22 mouse cellular contexts compared by ENCODE assay signal in the genomic region with DNA sequence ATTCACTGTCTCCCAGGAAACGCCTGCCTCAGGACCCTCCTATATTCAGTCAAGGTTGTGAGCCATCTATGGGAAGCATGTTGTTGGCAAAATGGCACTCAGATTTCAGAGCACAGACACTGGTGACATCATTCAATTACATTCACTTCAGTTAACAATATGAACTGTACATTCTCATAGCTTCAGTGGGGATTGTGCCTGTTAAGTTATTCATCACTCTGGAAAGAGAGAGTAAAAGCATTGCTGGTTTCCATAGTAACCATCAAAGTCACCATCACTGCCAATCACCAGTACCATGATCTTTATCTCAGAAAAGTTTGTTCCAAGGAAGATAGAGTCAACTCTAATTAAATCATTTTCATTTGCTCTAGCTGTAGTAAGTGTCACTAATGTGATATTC.
DNase-seq lines count a peak whose midpoint lies in the region; ATAC-seq and TF ChIP-seq lines count a peak whose summit lies in the region.
"Had no signal": no experiment of that assay in that cellular context is flagged by ENCODE, and none has a peak within 500 bp of the region (broad histone marks: within the 10 kb centered on the region; RNA-seq: fewer than 3 reads in every experiment).

No protein-coding gene starts in this region.

- ATAC-seq in forebrain, embryonic 12.5 days (ENCODE audit: low FRiP score): peak; percentile 20; the same call in 1 of the 2 replicates
- no peak for ATAC-seq in forebrain, embryonic 11.5 days (replicated peaks; ENCODE audit: low FRiP score)
- peak; percentile 27; the same call in 1 of the 2 replicates for ATAC-seq in midbrain, embryonic 15.5 days (replicated peaks)
- ATAC-seq in midbrain, embryonic 16.5 days: no peak
- ATAC-seq: activated CD4-positive, CD25-positive, alpha-beta regulatory T cell, adult 4 months; hindbrain, postnatal 0 days; inflammation-experienced regulatory T-cells, adult 6 months; intestine, embryonic 16.5 days had no signal

- no peaks in the 10 kb centered on the region for H3K9me3 ChIP-seq in forebrain, embryonic 12.5 days
- H3K9me3 ChIP-seq in forebrain, embryonic 11.5 days (ENCODE audit: control insufficient read depth, low read length): no peaks in the 10 kb centered on the region
- H3K9me3 ChIP-seq in midbrain, embryonic 15.5 days: no peaks in the 10 kb centered on the region
- no peaks in the 10 kb centered on the region for H3K9me3 ChIP-seq in midbrain, embryonic 16.5 days (replicated peaks; ENCODE audit: control insufficient read depth, low read length, poor library complexity, severe bottlenecking)
- H3K9me3 ChIP-seq: heart, embryonic 10.5 days; heart, embryonic 13.5 days had no signal

- no peak for TF ChIP-seq POLR2A in brain, embryonic 14.5 days (IDR thresholded peaks at IDR 0.05; ENCODE audit: borderline replicate concordance, extremely low read depth, insufficient read depth, insufficient read length, poor library complexity, severe bottlenecking)

- no peak for DNase-seq in forebrain, embryonic 11.5 days (ENCODE audit: low spot score)
- peak; percentile 20 for DNase-seq in brain, embryonic 14.5 days (ENCODE audit: low read depth)
- DNase-seq in urinary bladder, postnatal 4 days (ENCODE audit: low spot score in 2 of 2): no peak
- DNase-seq: adrenal gland, adult 8-10 months; adrenal gland, postnatal 25 days; cerebellum, adult 18-20 months; cerebellum, adult 9-10 months; cerebellum, postnatal 14 days; gastrocnemius, postnatal 25 days; heart, adult 2 months; heart, postnatal 14 days; heart, postnatal 4 days had no signal

- no peaks in the 10 kb centered on the region for H3K36me3 ChIP-seq in forebrain, embryonic 12.5 days (replicated peaks)
- no peaks in the 10 kb centered on the region for H3K36me3 ChIP-seq in forebrain, embryonic 11.5 days (ENCODE audit: control insufficient read depth, insufficient read depth, low read length)
- H3K36me3 ChIP-seq in midbrain, embryonic 15.5 days (replicated peaks): no peaks in the 10 kb centered on the region
- no peaks in the 10 kb centered on the region for H3K36me3 ChIP-seq in midbrain, embryonic 16.5 days (ENCODE audit: control insufficient read depth, insufficient read depth, low read length)
- H3K36me3 ChIP-seq: heart, embryonic 10.5 days; heart, embryonic 13.5 days had no signal

- H3K4me2 ChIP-seq in forebrain, embryonic 12.5 days: no peak overlapping the region
- no peak overlapping the region for H3K4me2 ChIP-seq in forebrain, embryonic 11.5 days (ENCODE audit: low read depth, low read length, severe bottlenecking)
- H3K4me2 ChIP-seq in midbrain, embryonic 15.5 days: no peak overlapping the region
- H3K4me2 ChIP-seq in midbrain, embryonic 16.5 days (ENCODE audit: low read length): no peak overlapping the region
- H3K4me2 ChIP-seq: heart, embryonic 13.5 days; hindbrain, embryonic 14.5 days had no signal

- H3K27ac ChIP-seq in forebrain, embryonic 12.5 days: no peak overlapping the region
- no peak overlapping the region for H3K27ac ChIP-seq in forebrain, embryonic 11.5 days (ENCODE audit: low read depth, low read length)
- H3K27ac ChIP-seq in midbrain, embryonic 15.5 days: no peak overlapping the region
- no peak overlapping the region for H3K27ac ChIP-seq in midbrain, embryonic 16.5 days (ENCODE audit: low read length)
- H3K27ac ChIP-seq: heart, adult 2 months; heart, embryonic 10.5 days; heart, embryonic 13.5 days; hindbrain, embryonic 14.5 days; hindbrain, postnatal 0 days had no signal

- H3K4me3 ChIP-seq in forebrain, embryonic 12.5 days (replicated peaks): no peak overlapping the region
- H3K4me3 ChIP-seq in forebrain, embryonic 11.5 days (ENCODE audit: low read depth, low read length): no peak overlapping the region
- no peak overlapping the region for H3K4me3 ChIP-seq in midbrain, embryonic 15.5 days
- no peak overlapping the region for H3K4me3 ChIP-seq in midbrain, embryonic 16.5 days (ENCODE audit: low read depth, low read length)
- H3K4me3 ChIP-seq: heart, adult 2 months; heart, embryonic 10.5 days; heart, embryonic 13.5 days had no signal

- 62% methylated on average over 1 of the region's 1 CpGs for WGBS in forebrain, embryonic 12.5 days
- 88% methylated on average over 1 of the region's 1 CpGs for WGBS in forebrain, embryonic 11.5 days
- WGBS in midbrain, embryonic 15.5 days: 84% methylated on average over 1 of the region's 1 CpGs
- WGBS in midbrain, embryonic 16.5 days: 94% methylated on average over 1 of the region's 1 CpGs

- no peaks in the 10 kb centered on the region for H3K27me3 ChIP-seq in forebrain, embryonic 12.5 days
- no peaks in the 10 kb centered on the region for H3K27me3 ChIP-seq in forebrain, embryonic 11.5 days (ENCODE audit: control insufficient read depth, insufficient read depth, low read length)
- no peaks in the 10 kb centered on the region for H3K27me3 ChIP-seq in midbrain, embryonic 15.5 days (replicated peaks)
- no peaks in the 10 kb centered on the region for H3K27me3 ChIP-seq in midbrain, embryonic 16.5 days (ENCODE audit: control insufficient read depth, insufficient read depth, low read depth, low read length)
- H3K27me3 ChIP-seq: heart, embryonic 13.5 days had no signal

- TF ChIP-seq CTCF in brain, embryonic 14.5 days (IDR thresholded peaks at IDR 0.05; ENCODE audit: borderline replicate concordance, extremely low read depth, insufficient read depth, insufficient read length): no peak

- H3K4me1 ChIP-seq in forebrain, embryonic 12.5 days: no peaks in the 10 kb centered on the region
- no peaks in the 10 kb centered on the region for H3K4me1 ChIP-seq in forebrain, embryonic 11.5 days (replicated peaks; ENCODE audit: control insufficient read depth, insufficient read depth, low read length)
- H3K4me1 ChIP-seq in midbrain, embryonic 15.5 days: no peaks in the 10 kb centered on the region
- 0 out of 2 replicates have a peak, but pooled peaks cover 3% of the 10 kb centered on the region for H3K4me1 ChIP-seq in midbrain, embryonic 16.5 days (ENCODE audit: control insufficient read depth, insufficient read depth, low read length)
- H3K4me1 ChIP-seq: heart, embryonic 10.5 days; heart, embryonic 13.5 days had no signal

- H3K9ac ChIP-seq in forebrain, embryonic 12.5 days: no peak overlapping the region
- no peak overlapping the region for H3K9ac ChIP-seq in forebrain, embryonic 11.5 days (ENCODE audit: low read length)
- no peak overlapping the region for H3K9ac ChIP-seq in midbrain, embryonic 15.5 days
- no peak overlapping the region for H3K9ac ChIP-seq in midbrain, embryonic 16.5 days (ENCODE audit: low read depth, low read length)
- H3K9ac ChIP-seq: heart, embryonic 13.5 days; hindbrain, embryonic 14.5 days had no signal

Comparison
In these comparisons a context has a peak if more than half of its experiments do, and no peak if none do; other contexts are left out.
1. ATAC-seq: peak in forebrain, embryonic 12.5 days (single experiment) and midbrain, embryonic 15.5 days (single experiment); none in forebrain, embryonic 11.5 days (single experiment) and midbrain, embryonic 16.5 days (single experiment).